Mouse (Mus musculus): ENCODE data around the gene Ttc21a.

Gene Ttc21a

DNA sequence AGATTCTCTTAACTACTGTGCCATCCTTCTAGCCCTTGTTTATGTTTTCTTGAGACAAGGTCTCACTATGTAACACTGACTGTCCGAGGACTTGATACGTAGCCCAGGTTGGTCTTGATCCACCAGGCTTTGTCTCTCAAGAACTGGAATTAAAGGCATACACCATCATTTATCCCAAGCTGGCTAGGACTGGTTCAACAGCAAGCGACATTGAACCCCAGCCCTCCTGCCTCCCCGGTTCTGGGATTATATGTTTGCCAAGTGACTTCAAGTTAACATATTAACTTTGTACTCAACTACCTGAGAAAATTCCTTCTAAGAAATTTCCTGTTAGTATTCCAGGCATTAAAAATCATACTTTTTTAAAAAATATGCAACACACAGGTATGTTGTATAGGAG, 37.9 kb downstream of the Ttc21a start:
- no peak for DNase-seq (ENCODE audit: low read depth, low spot score)

DNA sequence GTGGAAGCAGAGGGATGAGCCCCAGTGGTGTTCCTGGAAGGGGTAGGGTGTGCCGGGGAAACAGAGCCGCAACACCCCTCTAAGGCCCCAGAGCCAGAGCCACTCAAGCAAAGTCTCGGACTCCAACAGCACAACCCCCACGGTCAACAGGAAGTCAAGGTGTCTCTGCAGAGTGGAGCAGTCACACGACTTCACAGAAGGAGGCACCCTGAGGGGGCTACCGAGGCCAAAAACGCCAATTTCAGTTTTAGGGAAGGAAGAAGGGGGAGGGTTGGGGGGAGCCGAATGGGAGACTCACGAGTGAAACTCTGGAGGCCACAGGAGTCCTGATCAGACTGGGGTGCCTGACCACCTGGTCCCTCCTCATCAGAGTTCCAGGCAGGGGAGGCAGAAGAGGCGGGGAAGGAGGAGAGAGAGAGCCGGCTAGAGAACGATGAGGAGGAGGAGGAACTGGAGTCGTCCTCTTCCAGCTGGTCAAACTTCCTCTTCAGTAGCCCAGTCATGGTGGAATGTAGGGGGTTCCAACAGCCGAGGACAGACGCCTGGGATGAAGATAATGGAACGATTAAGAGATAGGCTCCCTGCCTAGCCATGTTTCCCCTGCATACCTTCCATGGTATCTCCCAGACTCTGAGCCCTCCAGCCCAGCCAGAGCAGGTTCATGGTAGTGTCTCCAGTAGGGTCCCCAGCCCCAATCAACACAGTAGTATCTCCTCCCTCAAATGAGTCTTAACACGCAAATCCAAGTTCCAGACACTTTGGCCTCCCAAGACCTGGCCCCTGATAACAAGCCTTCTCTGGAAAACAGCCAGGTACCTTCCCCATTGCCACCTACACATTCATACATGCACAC, 39.5 kb downstream of the Ttc21a start:
- DNase-seq (ENCODE audit: low read depth, low spot score) = no peak

DNA sequence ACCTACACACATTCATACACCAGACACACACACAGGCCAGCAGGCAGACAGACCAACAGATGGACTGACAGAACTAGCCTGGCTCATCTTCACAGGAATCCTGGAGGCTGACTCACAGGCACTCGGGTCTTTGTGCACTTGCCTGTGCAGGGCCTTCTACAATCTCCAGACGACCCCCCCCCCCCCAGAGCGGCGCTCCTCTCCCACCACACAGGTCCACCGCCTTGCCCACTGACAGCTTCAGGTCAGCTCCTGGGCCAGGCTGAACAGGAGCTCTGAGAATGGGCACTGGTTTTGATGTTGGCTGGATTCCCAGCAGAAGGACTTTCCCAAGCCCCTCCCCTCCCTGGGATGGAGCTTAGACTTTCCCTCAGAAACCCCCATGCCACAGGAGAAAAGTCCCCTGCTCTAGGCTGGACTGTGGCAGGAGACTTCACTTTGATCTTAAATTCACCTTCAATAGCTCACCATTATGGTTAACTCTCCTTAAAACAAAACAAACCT, 40.2 kb downstream of the Ttc21a start:
- peak; percentile 68 for DNase-seq (ENCODE audit: low read depth, low spot score)

DNA sequence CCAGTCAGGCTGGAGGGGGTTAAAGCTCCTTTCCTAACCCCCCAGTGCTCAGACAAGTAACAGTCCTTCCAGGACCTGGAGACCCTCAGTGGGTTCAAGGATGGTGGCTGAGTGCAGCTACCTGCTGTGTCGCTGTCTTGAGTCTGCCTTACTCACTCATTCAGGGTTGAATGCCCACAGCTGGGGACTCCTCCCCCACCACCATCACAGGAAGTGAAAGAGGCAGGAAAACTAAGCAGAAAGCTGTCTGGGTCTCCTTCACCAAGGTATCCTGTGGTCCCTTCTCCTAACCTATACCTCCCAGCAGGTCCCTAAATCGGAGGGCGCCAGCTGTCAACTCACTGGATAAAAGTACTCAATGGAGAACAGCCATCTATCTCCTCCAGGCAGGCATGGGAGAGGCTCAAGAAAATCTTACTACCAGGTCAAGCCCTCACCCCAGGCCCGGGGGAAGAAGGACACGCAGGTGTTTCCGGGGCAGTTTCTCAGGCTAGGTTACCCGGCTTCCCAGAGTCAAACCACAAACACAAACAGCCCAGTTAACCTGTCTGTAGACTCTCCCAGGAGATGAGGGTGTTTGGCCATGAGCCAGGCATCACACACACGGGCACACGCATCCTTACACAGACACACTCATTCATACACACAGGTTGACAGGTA, 40.9 kb downstream of the Ttc21a start:
- DNase-seq (ENCODE audit: low read depth, low spot score) = no peak

DNA sequence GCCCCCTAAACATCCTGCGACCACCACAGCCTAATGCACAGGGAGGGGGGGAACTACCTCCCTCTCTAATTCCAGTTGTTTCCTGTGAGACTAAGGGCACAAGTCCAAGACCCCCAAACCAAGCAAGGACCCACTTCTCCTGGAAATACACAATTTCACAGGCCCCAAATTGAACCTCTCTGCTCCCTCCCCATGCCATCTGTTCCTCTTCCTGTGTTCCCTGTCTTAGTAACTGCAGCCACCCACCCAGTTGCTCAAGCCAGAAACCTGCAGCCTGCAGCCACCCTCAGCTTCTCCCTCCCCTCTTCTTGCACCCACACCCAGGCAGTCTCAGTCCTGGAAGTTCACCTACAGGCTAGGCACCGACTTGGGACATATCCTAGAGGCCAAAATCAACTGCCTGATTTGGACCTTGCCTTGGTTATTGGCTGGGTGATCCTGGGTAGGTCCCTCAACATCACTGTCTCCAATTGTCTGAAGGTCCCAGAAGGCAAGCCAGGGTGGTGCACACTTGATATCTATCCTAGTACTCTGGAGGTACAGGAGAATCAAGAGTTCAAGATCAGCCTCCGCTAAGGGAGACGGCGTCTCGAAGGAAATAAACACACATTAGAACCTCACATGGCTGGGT, 41.5 kb downstream of the Ttc21a start:
- DNase-seq (ENCODE audit: low read depth, low spot score) = peak; percentile 92

DNA sequence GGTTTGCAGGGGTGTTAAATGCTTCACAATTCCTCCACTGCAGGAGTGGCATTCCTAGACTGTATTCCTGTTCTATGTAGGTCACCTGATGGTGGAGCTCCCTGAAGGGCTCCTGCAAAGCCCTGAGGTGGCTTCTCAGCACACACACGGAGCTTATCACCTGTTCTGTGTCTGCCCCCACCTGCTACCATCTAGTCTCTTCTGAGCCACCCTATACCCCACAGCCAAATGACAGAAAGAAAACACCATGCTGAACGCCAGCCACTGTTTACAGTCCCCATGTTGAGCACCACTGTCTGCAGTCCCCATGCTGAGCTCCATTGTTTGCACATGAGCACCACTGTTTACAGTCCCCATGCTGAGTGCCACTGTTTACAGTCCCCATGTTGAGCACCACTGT, 42.3 kb downstream of the Ttc21a start:
- DNase-seq (ENCODE audit: low read depth, low spot score) = peak; percentile 64

DNA sequence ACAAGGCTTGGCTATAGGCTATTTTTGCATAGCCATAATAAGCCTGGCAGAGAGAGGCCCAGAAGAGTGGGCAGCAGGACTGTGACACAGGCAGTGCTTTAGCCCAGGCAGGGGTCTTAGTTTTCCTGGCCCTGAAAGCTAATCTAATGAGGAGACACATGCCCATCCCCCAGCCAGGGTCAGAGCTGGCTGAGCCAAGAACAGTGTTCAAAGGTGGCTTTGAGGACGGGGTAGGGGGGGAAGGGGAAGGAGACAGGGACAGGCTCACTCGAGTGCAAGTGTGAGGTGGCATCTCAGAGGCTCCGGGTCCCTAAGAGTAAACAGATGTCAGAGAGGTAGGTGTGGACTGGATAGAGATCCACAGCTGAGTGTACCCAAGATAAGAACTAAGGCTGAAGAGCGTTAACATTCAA, 43.4 kb downstream of the Ttc21a start:
- no peak for DNase-seq (ENCODE audit: low read depth, low spot score)

DNA sequence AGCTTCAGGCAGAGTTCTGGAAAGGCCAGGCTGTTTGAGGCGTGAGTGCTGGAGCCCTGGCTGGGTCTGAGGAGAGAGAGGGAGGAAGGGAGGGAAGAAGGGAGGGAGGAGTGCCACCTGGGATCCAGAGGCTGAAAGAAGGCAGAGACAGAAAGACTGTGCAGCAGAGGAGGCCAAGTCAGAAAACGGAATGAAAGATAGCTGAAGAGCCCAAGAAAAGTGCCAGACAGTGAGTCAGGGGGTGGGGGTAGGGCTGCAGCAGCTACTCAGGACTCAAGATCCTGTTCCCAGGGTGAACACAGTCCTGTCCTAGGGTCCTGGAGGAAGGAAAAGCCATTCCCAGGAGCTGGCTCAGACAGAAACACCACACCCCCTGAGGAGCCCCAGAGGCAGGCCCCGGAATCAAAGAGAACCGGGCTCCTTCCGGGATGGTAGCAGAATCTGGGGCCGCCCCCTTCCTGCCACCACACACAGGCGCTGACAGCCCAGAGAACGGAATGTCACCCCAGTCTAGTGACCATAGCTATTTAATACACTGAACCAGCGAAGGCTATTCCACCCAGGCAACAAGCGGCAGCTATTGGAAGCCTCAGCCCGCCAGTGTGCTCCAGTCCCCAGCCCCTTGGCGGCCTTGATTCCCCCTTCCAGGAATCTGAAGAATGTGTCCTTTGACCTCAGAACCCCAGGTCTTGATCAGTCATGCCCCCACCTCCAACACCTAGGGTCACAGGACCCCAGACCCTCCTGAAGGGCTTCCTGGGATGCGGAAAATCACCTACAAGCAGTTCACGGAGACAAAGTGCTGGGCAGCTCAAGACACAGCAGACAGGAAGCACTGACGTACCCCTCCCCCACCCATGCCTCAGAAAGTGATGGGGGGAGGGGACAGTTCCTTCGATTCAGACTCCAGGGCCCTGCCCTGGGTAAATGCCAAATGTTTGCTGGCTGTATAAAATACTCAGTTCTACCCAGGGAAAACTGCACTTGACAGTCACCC, 44.1 kb downstream of the Ttc21a start:
- peak; percentile 77 for DNase-seq (ENCODE audit: low read depth, low spot score)

DNA sequence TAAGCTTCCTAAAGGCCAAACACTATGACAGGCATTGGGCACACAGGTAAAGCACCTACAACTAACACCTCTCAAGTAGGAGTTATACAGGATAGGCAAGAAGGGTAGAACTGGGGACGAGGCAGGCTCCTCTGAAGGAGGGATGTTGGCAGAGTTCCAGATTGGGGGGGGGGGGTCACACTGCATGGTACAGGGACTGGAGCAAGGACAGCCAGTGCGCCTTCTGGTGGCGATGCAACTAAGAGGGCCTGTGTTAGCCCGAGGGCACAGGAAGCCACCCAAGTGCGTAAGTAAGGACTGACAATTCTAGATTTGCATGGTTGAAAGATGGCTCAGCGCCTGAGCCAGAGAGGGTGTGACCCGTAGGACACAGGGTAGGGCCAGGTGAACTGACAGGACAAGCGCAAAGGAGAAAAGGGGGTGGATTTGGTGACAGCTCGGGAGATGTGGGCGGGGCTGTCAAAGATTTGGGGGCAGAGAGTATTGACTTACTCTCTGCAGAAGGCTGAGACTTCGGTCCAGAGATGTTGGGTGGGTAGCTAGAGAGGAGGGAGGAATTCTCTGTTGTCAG, 44.9 kb downstream of the Ttc21a start:
- peak; percentile 86 for DNase-seq (ENCODE audit: low read depth, low spot score)

DNA sequence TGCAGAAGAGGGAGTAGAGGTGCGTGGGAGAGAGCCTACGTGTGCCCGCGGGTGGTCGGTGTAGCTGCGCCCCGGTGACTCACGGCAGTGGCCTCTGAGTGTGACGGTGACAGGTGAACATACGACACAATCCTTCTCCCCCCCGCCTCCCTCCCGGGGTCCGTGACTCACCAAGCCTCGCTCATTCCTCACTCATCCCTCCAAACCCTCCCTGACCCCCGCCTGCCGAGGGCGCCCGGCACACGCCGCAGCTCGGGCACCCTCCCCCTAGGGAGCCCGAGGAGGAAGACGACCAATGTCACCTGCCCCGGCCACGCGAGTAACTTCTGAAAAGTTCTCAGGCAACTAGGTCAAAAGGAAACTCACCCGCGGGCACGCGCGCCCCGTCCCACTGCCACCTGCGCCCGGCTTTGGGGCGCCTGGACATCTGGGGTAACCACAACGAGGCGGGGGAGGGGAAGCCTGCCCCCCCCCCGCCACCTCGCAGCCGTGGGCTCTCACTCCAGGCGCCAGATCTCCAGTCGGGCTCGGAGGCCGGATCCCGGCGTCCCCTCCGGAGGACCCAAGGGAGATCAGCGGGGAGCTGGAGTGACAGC, 45.6 kb downstream of the Ttc21a start:
- peak; percentile 75 for DNase-seq (ENCODE audit: low read depth, low spot score)

DNA sequence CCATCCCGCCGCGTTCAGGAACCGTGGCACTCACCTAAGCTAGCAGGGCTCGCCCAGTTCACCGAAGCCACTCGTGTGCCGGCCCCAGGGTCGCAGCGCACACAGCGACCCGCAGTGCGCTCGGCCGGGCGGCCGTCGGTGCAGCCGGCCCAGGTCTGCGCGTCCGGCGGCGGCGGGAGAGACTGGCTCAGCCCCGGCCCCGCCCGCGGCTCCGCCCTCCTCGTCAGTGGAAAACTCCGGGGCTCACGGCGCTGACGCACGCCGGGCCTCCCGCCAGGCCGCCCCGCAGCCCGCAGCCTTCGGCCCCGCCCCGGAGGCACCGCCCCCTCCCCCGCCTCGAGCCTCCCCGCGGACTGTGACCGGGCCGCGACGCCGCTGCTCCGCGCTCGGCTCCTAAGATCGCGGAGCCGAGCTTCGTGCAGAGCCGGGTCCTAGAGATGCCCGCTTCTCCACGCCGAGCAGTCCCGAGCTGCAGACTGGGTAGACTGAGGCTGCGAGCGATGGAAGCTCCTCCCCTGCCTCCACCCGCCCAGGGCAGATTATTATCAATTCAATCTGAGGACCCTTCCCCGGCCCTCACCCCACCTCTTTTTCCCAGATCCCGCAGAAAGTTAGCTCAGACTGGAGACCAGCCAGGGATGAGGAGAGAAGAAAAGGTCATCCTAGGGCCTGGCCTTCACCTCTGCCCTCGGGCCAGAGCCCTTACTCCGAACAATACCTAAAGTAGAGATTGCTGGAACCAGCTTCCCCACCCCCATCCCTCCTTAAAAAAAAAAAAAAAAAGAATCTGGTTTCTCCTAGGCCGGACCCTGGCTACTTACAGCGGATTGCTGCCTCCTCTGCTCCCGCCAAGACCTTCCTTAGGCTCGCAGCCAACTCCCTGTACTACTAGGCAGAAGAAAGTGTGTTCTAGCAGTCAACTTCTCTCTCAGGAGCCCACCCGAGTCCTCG, 46.5 kb downstream of the Ttc21a start:
- peak; percentile 93 for DNase-seq (ENCODE audit: low read depth, low spot score)

DNA sequence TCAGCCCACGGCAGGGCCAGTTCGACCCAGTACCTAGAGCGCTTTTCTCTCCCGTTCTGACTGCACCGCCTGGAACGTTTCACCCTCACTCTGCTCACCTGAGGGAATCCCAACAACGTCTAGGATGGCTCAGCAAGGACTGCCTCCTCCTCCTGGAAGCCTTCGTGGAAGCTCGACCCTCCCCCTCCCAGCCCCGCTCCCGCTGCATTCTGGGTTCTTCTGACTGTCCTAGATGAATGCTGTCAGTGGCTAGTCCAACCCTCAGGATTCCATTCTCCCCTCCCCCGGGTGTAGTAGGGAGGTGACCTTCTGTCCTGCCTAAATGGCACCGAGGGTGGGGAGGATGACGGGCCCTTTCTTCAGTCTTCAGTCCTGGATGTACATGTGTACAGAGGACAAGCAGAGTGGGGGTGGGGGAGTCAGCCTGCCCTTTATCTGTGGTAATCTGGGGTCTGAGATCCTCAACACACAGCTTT, 47.2 kb downstream of the Ttc21a start, which contains the start of gene Csrnp1:
TSS of gene Csrnp1 (minus strand) at position 123 of the 476 bp plus-strand sequence.
- no peak for DNase-seq (ENCODE audit: low read depth, low spot score)

DNA sequence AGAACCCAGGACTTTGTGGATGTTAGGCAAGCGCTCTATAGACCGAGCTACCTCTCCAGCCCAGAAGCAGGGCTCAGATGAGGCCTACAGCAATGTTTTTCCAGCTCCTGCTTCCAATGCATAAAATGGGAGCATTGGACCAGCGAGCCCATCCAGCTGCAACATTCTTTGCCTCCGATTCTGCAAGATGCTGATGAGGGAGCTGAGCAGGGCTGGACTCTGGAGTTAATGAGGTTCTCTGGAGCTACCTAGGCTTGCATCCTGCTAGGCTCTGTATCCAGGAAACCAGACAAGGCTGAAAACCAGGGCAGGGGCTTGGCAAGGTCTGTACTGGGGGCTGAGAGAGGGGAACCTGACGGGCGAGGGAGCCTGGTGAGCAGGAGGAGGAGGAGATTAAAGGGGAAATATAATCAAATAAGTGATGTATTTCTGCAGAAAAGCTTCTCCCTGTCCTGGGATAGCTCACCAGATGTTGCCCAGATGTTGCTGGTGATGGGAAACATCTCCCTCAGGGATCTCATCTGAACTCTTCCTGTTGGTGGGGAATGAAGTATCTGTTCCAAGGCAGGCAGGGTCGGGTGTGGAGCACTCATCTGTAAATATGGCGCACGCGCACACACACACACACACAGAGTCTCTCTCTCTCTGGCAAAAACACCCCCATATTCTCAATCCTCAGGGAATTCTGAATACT, 48.6 kb downstream of the Ttc21a start:
- no peak for DNase-seq (ENCODE audit: low read depth, low spot score)

DNA sequence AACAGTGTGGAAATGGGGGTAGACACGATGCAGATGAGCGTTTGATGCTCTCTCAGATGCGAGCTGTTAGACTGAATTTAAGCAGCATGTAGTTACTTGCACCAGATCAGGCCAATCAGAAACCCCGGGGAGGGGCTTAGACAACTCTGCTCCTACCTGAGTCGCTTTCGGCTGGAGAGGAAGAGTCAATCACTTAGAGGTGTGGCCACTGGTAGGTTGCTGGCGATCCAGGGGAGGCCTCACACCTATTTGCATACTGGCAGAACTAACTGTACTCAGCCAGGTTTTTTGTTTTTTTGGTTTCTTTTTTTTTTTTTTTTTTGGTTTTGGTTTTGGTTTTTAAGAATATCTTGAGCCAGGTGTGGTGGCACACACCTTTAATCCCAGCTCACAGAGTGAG, 50.9 kb downstream of the Ttc21a start:
- DNase-seq (ENCODE audit: low read depth, low spot score) = no peak

DNA sequence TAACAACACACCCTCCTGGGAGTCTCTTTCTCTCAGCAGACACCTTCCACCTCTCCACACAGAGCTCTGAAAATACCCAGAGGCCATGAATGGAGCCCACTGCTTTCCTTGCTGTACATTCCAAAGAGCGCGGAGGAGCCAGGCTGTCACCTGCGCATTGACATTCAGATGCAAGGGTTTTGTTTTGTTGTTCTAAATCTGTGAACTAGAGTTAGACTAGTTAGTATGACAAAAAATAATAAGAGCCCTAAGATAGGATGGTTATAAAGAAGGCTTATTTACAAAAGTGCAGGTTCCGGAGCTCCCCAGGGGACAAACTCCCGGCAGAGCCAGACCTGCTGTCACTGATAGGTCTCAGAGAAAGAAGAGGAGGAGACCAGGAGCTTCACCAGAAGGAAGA, 53.9 kb downstream of the Ttc21a start:
- DNase-seq (ENCODE audit: low read depth, low spot score) = no peak

DNA sequence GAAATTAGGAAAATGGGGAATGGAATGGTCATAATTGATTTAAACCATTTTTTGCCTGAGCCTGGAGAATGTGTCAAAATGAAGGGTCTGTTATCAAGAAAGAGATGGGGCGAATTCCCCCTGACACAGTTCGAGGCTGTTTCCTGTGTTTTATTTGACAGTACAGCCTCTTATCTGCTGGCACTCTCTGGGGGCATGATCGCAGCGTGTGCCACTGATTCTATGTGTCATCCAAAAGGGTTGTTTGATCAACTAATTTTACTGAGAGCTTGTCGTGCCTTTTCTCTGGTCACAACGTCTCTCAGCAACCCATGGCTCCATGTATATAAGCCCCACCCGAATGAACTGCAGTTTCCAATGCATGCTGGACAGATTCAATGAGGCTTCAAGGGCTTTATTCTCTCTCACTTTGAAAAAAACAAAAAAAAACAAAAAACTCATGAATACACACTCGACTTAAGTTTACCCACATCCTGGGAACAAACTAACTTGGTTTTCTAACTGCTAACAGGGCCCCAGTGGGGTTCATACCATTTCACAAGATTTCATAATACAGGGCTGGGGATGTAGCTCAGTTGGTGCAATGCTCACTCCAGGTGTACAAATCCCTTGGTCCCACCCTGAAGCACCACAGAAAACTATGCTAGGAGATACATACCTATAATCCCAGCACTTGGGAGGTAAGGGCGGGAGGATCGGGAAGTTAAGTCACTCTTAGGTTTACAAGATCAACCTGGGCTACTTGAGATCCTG, 55.9 kb downstream of the Ttc21a start:
- DNase-seq (ENCODE audit: low read depth, low spot score) = no peak

DNA sequence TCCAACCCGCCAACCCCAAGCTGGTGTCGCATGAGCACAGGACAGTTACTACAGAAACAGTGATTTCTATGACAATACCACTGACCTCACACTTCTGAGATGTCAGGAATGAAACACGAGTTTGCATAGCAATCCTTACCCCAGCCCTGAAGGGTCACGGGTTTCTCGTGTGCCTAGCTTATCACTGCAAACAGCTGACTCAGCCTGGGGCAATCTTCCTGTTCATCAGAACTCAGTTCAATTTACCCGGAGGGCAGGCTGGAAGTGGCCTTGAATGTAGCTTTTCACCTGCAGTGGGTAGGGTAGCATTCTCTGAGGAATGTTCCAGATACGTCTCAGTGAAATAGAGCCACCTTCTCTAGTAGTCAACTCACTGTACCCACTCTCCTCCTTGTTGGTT, 56.8 kb downstream of the Ttc21a start:
- no peak for DNase-seq (ENCODE audit: low read depth, low spot score)

DNA sequence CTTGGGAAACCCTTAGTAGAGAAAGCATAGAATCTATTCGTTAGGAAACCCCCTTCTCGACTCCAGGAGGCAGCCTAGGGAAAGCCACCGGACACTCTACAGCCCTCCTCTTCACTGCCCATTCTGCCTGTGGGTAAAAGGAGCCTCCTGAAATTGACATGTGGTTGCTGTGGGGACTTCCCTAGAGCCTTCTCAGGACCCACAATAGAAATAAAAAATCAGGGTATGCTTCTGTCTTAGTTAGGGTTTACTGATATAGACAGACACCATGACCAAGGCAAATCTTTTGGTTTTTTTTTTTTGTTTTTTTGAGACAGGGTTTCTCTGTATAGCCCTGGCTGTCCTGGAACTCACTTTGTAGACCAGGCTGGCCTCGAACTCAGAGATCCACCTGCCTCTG, 58.7 kb downstream of the Ttc21a start:
- no peak for DNase-seq (ENCODE audit: low read depth, low spot score)

Data from brain, adult 2 months (tissue).